Mouse (Mus musculus) testis, adult 2 months (tissue): ENCODE measurements at regions not wholly inside any gene's neighbourhood (a gene's known extent, or its start where the extent isn't known, plus 50 kb on each side); places are given as distances from the start of the nearest gene placed in this dataset.
A peak's percentile ranks its signal among the peaks of the same experiment; 100 is the strongest.

Source experiments
- CTCF ChIP-seq: fragments of 200-500 bp; IDR thresholded peaks from 2 replicates; pipeline ENCODE4 v1.5.1; 2012; ENCODE audit warnings: low read depth, mild to moderate bottlenecking, inconsistent platforms, low read length, moderate library complexity; ENCODE audit not compliant: control insufficient read depth, insufficient read depth, insufficient replicate concordance
- POLR2A ChIP-seq: fragments of 200-500 bp; IDR thresholded peaks from 2 replicates; pipeline ENCODE4 v1.6.1; 2012; ENCODE audit warnings: low read depth, mild to moderate bottlenecking, inconsistent platforms, low read length, moderate library complexity; ENCODE audit not compliant: control insufficient read depth

DNA sequence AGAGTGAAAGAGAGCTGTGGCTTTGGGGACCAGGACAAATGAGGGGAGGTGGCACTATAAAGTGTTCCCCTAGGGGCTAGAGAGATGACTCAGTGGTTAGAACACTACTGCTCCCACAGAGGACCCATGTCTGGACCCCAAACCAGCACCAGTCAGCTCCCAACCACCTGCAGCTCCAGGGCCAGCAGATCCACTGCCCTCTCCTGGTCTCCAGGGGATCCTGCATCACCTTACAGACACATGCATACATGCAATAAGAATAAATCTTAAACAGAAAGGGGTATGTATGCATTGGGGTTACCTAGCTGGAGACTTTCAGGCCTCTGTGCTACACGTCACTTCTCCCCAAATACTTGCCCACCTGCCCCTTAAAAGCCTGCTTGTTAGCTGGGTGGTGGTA is 93.8 kb upstream of the Zfp706 start:
- TF ChIP-seq POLR2A (no peak), CTCF (peak; percentile 12; the same call in 1 of the 2 replicates)
